Mouse (Mus musculus) heart, postnatal 0 days (tissue): ENCODE results near the gene Set.

Experiments
- CTCF ChIP-seq: IDR thresholded peaks from 2 replicates; pipeline ENCODE4 v1.5.1; 2016; ENCODE audit warnings: antibody characterized with exemption, control low read depth, low read depth
- EP300 ChIP-seq: IDR thresholded peaks from 2 replicates; pipeline ENCODE4 v1.6.1; 2016; ENCODE audit warnings: antibody characterized with exemption, low read depth

DNA sequence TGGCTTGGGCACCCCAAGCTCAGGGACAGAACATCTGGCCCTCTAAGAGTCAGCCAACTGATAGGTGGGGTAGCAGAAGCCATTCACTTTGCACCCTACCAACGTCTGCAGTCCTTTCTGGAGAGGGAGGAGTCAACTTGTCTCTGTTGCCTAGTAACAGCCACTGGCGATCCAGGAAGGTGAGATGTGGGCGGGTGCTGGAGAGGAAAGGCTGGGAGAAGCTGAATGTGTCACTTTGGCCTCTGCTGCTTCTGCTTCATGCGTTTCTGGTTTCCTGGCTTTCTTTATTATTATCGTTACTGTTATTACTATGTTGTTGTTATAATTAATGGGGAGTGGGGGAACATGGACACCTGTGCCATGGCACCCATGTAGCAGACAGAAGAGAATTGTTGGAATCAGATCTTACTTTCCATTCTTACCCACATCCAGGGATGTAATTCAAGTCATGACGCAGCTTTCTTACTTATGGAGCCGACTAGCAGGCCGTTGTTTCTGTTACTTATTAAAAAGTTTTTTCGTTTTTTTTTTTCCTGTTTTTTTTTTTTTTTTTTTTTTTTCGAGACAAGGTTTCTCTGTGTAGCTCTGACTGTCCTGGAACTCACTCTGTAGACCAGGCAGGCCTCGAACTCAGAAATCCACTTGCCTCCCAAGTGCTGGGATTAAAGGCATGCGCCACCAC is at the start of gene Set:
- TF ChIP-seq CTCF (no peak), EP300 (no peak)
